Mouse (Mus musculus): Measurements from ENCODE around the gene Ubxn10. TPM values are rescaled to one million over a fixed set of nuclear protein-coding genes. Genes with fewer than 3 reads are reported as not detected.

Ubxn10 gene
- 2.1 and 2.3 TPM in 2 replicates for polyA plus RNA-seq (2015; fragmentation: Nextera tagmentation; extraction: Ambion mirVana)

- Histone ChIP-seq H3K27me3 (ENCODE audit: insufficient read depth, low read length) (no peaks in the 10 kb centered on the region), H3K27ac (ENCODE audit: low read length) (no peak within 1 kb of the TSS), H3K4me1 (ENCODE audit: insufficient read depth, low read length) (peaks cover 16% of the 10 kb centered on the region), H3K9me3 (ENCODE audit: low read length) (0 out of 2 replicates have a peak, but pooled peaks cover 4% of the 10 kb centered on the region), H3K9ac (replicated peaks; ENCODE audit: low read length) (no peak within 1 kb of the TSS), H3K4me3 (ENCODE audit: low read length) (no peak within 1 kb of the TSS), H3K4me2 (replicated peaks; ENCODE audit: low read depth, low read length) (no peak within 1 kb of the TSS), H3K36me3 (ENCODE audit: insufficient read depth, low read length) (no peaks in the 10 kb centered on the region)
- WGBS = 53% methylated on average over 7 of the region's 7 CpGs
- no peak for ATAC-seq (ENCODE audit: low FRiP score, low TSS enrichment)
These were observed at the start of gene Ubxn10 for GRCm38 (mm10) chr4:138737031-138737430. Gene Ubxn10 (minus strand): TSS chr4:138737167.

DNA sequence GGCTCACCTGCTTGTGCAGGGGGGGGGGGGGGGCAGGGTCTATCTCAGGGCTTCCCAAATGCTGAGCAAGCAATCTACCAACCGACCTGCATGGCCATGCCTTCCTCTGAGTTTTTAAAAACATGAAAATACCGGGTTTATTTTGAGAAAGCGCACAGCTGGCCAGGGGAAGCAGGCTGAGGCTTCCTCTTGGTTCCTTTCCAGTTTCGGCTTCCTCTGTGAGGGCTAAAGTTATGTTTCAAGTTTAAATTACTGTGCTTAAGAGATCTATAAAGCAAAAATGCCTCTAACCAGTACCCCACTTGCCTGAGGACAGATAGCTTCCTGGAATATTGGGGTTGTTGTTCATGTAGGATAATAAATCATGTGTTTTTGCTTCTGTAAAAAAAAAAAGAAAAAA lies 49.2 kb upstream of the Ubxn10 start:
- 43% methylated on average over 4 of the region's 4 CpGs for WGBS
- Histone ChIP-seq H3K9ac (replicated peaks; ENCODE audit: low read length) (no peak overlapping the region), H3K4me1 (ENCODE audit: insufficient read depth, low read length) (peaks cover 8% of the 10 kb centered on the region; the same call in 1 of the 2 replicates), H3K27ac (ENCODE audit: low read length) (no peak overlapping the region), H3K4me2 (replicated peaks; ENCODE audit: low read depth, low read length) (no peak overlapping the region), H3K9me3 (ENCODE audit: low read length) (no peaks in the 10 kb centered on the region), H3K4me3 (ENCODE audit: low read length) (no peak overlapping the region), H3K27me3 (ENCODE audit: insufficient read depth, low read length) (no peaks in the 10 kb centered on the region), H3K36me3 (ENCODE audit: insufficient read depth, low read length) (no peaks in the 10 kb centered on the region)
- no peak for ATAC-seq (ENCODE audit: low FRiP score, low TSS enrichment)

GRCm38 (mm10) chr4:138785721-138786120 lies 48.8 kb upstream of the Ubxn10 start:
- Histone ChIP-seq H3K4me3 (ENCODE audit: low read length) (no peak overlapping the region), H3K4me1 (ENCODE audit: insufficient read depth, low read length) (peaks cover 8% of the 10 kb centered on the region; the same call in 1 of the 2 replicates), H3K9ac (replicated peaks; ENCODE audit: low read length) (no peak overlapping the region), H3K4me2 (replicated peaks; ENCODE audit: low read depth, low read length) (no peak overlapping the region), H3K27ac (ENCODE audit: low read length) (no peak overlapping the region), H3K9me3 (ENCODE audit: low read length) (no peaks in the 10 kb centered on the region), H3K36me3 (ENCODE audit: insufficient read depth, low read length) (no peaks in the 10 kb centered on the region), H3K27me3 (ENCODE audit: insufficient read depth, low read length) (no peaks in the 10 kb centered on the region)
- 46% methylated on average over 4 of the region's 4 CpGs for WGBS
- no peak for ATAC-seq (ENCODE audit: low FRiP score, low TSS enrichment)

DNA sequence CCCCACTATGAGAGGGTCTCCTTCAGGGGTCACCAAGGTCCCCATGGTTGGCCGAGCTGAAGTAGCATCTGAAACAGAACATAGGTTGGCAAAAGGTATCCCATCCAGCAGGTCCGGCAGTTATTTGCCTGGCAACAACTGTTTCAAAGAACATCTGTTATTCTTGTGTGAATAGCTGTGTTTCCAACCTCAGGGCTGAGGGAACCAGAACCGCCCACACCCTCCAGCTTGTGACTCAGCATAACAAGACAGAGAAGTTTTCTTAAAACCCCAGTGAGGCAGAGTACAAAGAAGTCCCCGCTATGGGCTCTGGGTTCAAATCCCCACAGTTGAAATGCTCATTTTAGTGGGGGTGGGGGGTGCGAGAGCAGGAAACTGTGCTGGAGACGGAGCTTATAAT lies 45.1 kb upstream of the Ubxn10 start:
- no peak overlapping the region for H3K9ac ChIP-seq (replicated peaks; ENCODE audit: low read length)
- H3K9me3 ChIP-seq (ENCODE audit: low read length) = no peaks in the 10 kb centered on the region
- ATAC-seq (ENCODE audit: low FRiP score, low TSS enrichment) = no peak
- H3K36me3 ChIP-seq (ENCODE audit: insufficient read depth, low read length) = no peaks in the 10 kb centered on the region
- no peak overlapping the region for H3K4me2 ChIP-seq (replicated peaks; ENCODE audit: low read depth, low read length)
- H3K4me1 ChIP-seq (ENCODE audit: insufficient read depth, low read length) = peaks cover 14% of the 10 kb centered on the region
- H3K27ac ChIP-seq (ENCODE audit: low read length) = no peak overlapping the region
- 75% methylated on average over 6 of the region's 6 CpGs for WGBS
- no peaks in the 10 kb centered on the region; the same call in 1 of the 2 replicates for H3K27me3 ChIP-seq (ENCODE audit: insufficient read depth, low read length)
- H3K4me3 ChIP-seq (ENCODE audit: low read length) = no peak overlapping the region

GRCm38 (mm10) chr4:138780300-138780699 lies 43.3 kb upstream of the Ubxn10 start:
- no peak for ATAC-seq (ENCODE audit: low FRiP score, low TSS enrichment)
- Histone ChIP-seq H3K9ac (replicated peaks; ENCODE audit: low read length) (no peak overlapping the region), H3K27ac (ENCODE audit: low read length) (no peak overlapping the region), H3K4me3 (ENCODE audit: low read length) (no peak overlapping the region), H3K4me2 (replicated peaks; ENCODE audit: low read depth, low read length) (no peak overlapping the region), H3K36me3 (ENCODE audit: insufficient read depth, low read length) (no peaks in the 10 kb centered on the region), H3K9me3 (ENCODE audit: low read length) (no peaks in the 10 kb centered on the region), H3K4me1 (ENCODE audit: insufficient read depth, low read length) (peaks cover 7% of the 10 kb centered on the region; the same call in 1 of the 2 replicates), H3K27me3 (ENCODE audit: insufficient read depth, low read length) (no peaks in the 10 kb centered on the region; the same call in 1 of the 2 replicates)
- 84% methylated on average over 5 of the region's 5 CpGs for WGBS

- Histone ChIP-seq H3K4me1 (ENCODE audit: insufficient read depth, low read length) (peaks cover 7% of the 10 kb centered on the region; the same call in 1 of the 2 replicates), H3K27ac (ENCODE audit: low read length) (no peak overlapping the region), H3K4me2 (replicated peaks; ENCODE audit: low read depth, low read length) (no peak overlapping the region), H3K36me3 (ENCODE audit: insufficient read depth, low read length) (no peaks in the 10 kb centered on the region), H3K9ac (replicated peaks; ENCODE audit: low read length) (no peak overlapping the region), H3K27me3 (ENCODE audit: insufficient read depth, low read length) (no peaks in the 10 kb centered on the region; the same call in 1 of the 2 replicates), H3K4me3 (ENCODE audit: low read length) (no peak overlapping the region), H3K9me3 (ENCODE audit: low read length) (no peaks in the 10 kb centered on the region)
- no peak for ATAC-seq (ENCODE audit: low FRiP score, low TSS enrichment)
- WGBS = 32% methylated on average over 20 of the region's 20 CpGs
These were observed 40.7 kb upstream of the Ubxn10 start for GRCm38 (mm10) chr4:138777417-138778407.

GRCm38 (mm10) chr4:138775435-138775834 lies 38.5 kb upstream of the Ubxn10 start, which contains the start of gene Pla2g2d:
Gene Pla2g2d (plus strand): TSS chr4:138775735.
- peaks cover 7% of the 10 kb centered on the region; the same call in 1 of the 2 replicates for H3K4me1 ChIP-seq (ENCODE audit: insufficient read depth, low read length)
- no peaks in the 10 kb centered on the region for H3K9me3 ChIP-seq (ENCODE audit: low read length)
- no peak within 1 kb of the TSS for H3K4me2 ChIP-seq (replicated peaks; ENCODE audit: low read depth, low read length)
- no peak within 1 kb of the TSS for H3K27ac ChIP-seq (ENCODE audit: low read length)
- no peak within 1 kb of the TSS for H3K9ac ChIP-seq (replicated peaks; ENCODE audit: low read length)
- ATAC-seq (ENCODE audit: low FRiP score, low TSS enrichment) = no peak
- 83% methylated on average over 6 of the region's 6 CpGs for WGBS
- no peaks in the 10 kb centered on the region for H3K36me3 ChIP-seq (ENCODE audit: insufficient read depth, low read length)
- H3K27me3 ChIP-seq (ENCODE audit: insufficient read depth, low read length) = no peaks in the 10 kb centered on the region; the same call in 1 of the 2 replicates
- no peak within 1 kb of the TSS for H3K4me3 ChIP-seq (ENCODE audit: low read length)

DNA sequence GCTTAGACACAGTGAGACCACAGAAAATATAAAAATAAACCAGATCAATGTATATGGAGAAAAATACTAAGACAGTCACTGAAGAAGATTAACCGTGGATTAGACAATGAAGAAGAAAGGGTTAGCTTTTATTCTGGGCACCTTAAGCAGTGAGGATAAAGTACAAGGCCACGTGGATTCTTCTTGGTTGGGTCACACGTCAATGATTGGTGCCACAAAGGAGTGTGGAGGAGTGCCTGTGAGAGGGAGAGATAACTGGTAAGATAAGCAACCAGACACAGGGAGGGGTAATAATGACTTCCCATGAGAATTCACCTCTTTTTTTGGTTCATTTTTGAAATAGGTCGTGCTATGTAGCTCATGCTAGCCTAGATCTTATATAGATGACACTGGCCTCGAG lies 35.4 kb upstream of the Ubxn10 start:
- H3K36me3 ChIP-seq (ENCODE audit: insufficient read depth, low read length) = no peaks in the 10 kb centered on the region
- ATAC-seq (ENCODE audit: low FRiP score, low TSS enrichment) = no peak
- H3K4me3 ChIP-seq (ENCODE audit: low read length) = no peak overlapping the region
- H3K4me1 ChIP-seq (ENCODE audit: insufficient read depth, low read length) = no peaks in the 10 kb centered on the region
- no peaks in the 10 kb centered on the region for H3K27me3 ChIP-seq (ENCODE audit: insufficient read depth, low read length)
- no peak overlapping the region for H3K4me2 ChIP-seq (replicated peaks; ENCODE audit: low read depth, low read length)
- 64% methylated on average over 5 of the region's 5 CpGs for WGBS
- no peak overlapping the region for H3K27ac ChIP-seq (ENCODE audit: low read length)
- H3K9ac ChIP-seq (replicated peaks; ENCODE audit: low read length) = no peak overlapping the region
- no peaks in the 10 kb centered on the region for H3K9me3 ChIP-seq (ENCODE audit: low read length)

- no peaks in the 10 kb centered on the region for H3K4me1 ChIP-seq (ENCODE audit: insufficient read depth, low read length)
- no peaks in the 10 kb centered on the region for H3K9me3 ChIP-seq (ENCODE audit: low read length)
- no peak overlapping the region for H3K4me3 ChIP-seq (ENCODE audit: low read length)
- H3K27ac ChIP-seq (ENCODE audit: low read length) = no peak overlapping the region
- no peaks in the 10 kb centered on the region for H3K36me3 ChIP-seq (ENCODE audit: insufficient read depth, low read length)
- 84% methylated on average over 10 of the region's 10 CpGs for WGBS
- no peak for ATAC-seq (ENCODE audit: low FRiP score, low TSS enrichment)
- no peak overlapping the region for H3K4me2 ChIP-seq (replicated peaks; ENCODE audit: low read depth, low read length)
- no peak overlapping the region for H3K9ac ChIP-seq (replicated peaks; ENCODE audit: low read length)
- H3K27me3 ChIP-seq (ENCODE audit: insufficient read depth, low read length) = no peaks in the 10 kb centered on the region
These were observed 35.0 kb upstream of the Ubxn10 start for GRCm38 (mm10) chr4:138771970-138772369.

- Histone ChIP-seq H3K9ac (replicated peaks; ENCODE audit: low read length) (no peak overlapping the region), H3K9me3 (ENCODE audit: low read length) (no peaks in the 10 kb centered on the region)
- 75% methylated on average over 9 of the region's 9 CpGs for WGBS
These were observed 25.3 kb upstream of the Ubxn10 start for GRCm38 (mm10) chr4:138762266-138762665.

More at GRCm38 (mm10) chr4:138762266-138762665, 25.3 kb upstream of the Ubxn10 start:
- Histone ChIP-seq H3K4me3 (ENCODE audit: low read length) (no peak overlapping the region), H3K4me1 (ENCODE audit: insufficient read depth, low read length) (no peaks in the 10 kb centered on the region), H3K36me3 (ENCODE audit: insufficient read depth, low read length) (no peaks in the 10 kb centered on the region), H3K27me3 (ENCODE audit: insufficient read depth, low read length) (no peaks in the 10 kb centered on the region), H3K4me2 (replicated peaks; ENCODE audit: low read depth, low read length) (no peak overlapping the region), H3K27ac (ENCODE audit: low read length) (no peak overlapping the region)
- no peak for ATAC-seq (ENCODE audit: low FRiP score, low TSS enrichment)

Measured in kidney, embryonic 16.5 days (tissue).